Mouse (Mus musculus): ENCODE results near the gene Spata16.

GRCm38 (mm10) chr3:26796954-26797353, 159.5 kb downstream of the Spata16 start:
- TF ChIP-seq POLR2A (IDR thresholded peaks at IDR 0.05; ENCODE audit: borderline replicate concordance, low read depth, low read length) (no peak), CTCF (IDR thresholded peaks at IDR 0.05; ENCODE audit: low read depth, low read length) (no peak)
